Mouse (Mus musculus) hindlimb bud, embryonic 11.5 days (tissue): ENCODE data around the gene Col6a3.

Source experiments
- DNase-seq: peaks from one replicate; pipeline ENCODE4 v3.0.0-alpha.2; 2012; ENCODE audit warnings: low read depth, low spot score; ENCODE audit errors: extremely low spot score

Col6a3 gene

GRCm38 (mm10) chr1:90729466-90729865 is 114.3 kb downstream of the Col6a3 start:
- DNase-seq = no peak

- DNase-seq = no peak
These were observed 120.0 kb downstream of the Col6a3 start for GRCm38 (mm10) chr1:90723754-90724153.

GRCm38 (mm10) chr1:90723325-90723724 is 120.4 kb downstream of the Col6a3 start:
- DNase-seq = no peak

GRCm38 (mm10) chr1:90722021-90722420 is 121.8 kb downstream of the Col6a3 start:
- no peak for DNase-seq

- DNase-seq = no peak
These were observed 123.0 kb downstream of the Col6a3 start for GRCm38 (mm10) chr1:90720610-90721241.

GRCm38 (mm10) chr1:90718826-90719550 is 124.8 kb downstream of the Col6a3 start:
- DNase-seq = no peak

- no peak for DNase-seq
These were observed 127.5 kb downstream of the Col6a3 start for GRCm38 (mm10) chr1:90716258-90716657.
